Mouse (Mus musculus) midbrain, embryonic 11.5 days (tissue): Measurements from ENCODE around the gene Erich2. TPM values are rescaled to one million over a fixed set of nuclear protein-coding genes. Genes with fewer than 3 reads are reported as not detected.

Source experiments
- ATAC-seq: fragments of 200-750 bp; cut with Nextera tagmentation; 2 replicates; pipeline ENCODE4 v1.8.0; 2017; ENCODE audit warnings: moderate TSS enrichment, moderate library complexity; ENCODE audit not compliant: low FRiP score
- DNase-seq: peaks from one replicate; pipeline ENCODE4 v3.0.0; 2015; ENCODE audit warnings: low spot score; ENCODE audit errors: missing footprints
- H3K27ac ChIP-seq: fragments of 300-500 bp; sonication (generic); 2 replicates; pipeline ENCODE4 v1.5.1; 2014; ENCODE audit warnings: low read depth, low read length
- H3K27me3 ChIP-seq: fragments of 300-500 bp; sonication (generic); 2 replicates; pipeline ENCODE4 v1.6.1; 2014; ENCODE audit warnings: mild to moderate bottlenecking, low read length, moderate library complexity, mixed read lengths; ENCODE audit not compliant: control insufficient read depth, insufficient read depth
- H3K36me3 ChIP-seq: fragments of 300-500 bp; sonication (generic); 2 replicates; pipeline ENCODE4 v1.6.1; 2014; ENCODE audit warnings: mild to moderate bottlenecking, low read length, moderate library complexity, mixed read lengths; ENCODE audit not compliant: control insufficient read depth, insufficient read depth
- H3K4me1 ChIP-seq: fragments of 300-500 bp; sonication (generic); 2 replicates; pipeline ENCODE4 v1.6.1; 2014; ENCODE audit warnings: low read length; ENCODE audit not compliant: control insufficient read depth, insufficient read depth
- H3K4me2 ChIP-seq: fragments of 300-500 bp; sonication (generic); 2 replicates; pipeline ENCODE4 v1.6.1; 2014; ENCODE audit warnings: mild to moderate bottlenecking, moderate library complexity
- H3K4me3 ChIP-seq: fragments of 300-500 bp; sonication (generic); 2 replicates; pipeline ENCODE4 v1.5.1; 2014; ENCODE audit warnings: low read depth, low read length
- H3K9ac ChIP-seq: fragments of 300-500 bp; sonication (generic); 2 replicates; pipeline ENCODE4 v1.6.1; 2014; ENCODE audit warnings: low read length
- H3K9me3 ChIP-seq: fragments of 300-500 bp; sonication (generic); 2 replicates; pipeline ENCODE4 v1.6.1; 2016; ENCODE audit warnings: low read length; ENCODE audit not compliant: control insufficient read depth
- WGBS: fragments of 180-500 bp; shearing (Covaris S2); extraction: QIAGEN DNeasy Blood & Tissue Kit; methylation state at CpG from one replicate; pipeline ENCODE4 v1.1.7; 2014; 5-methylcytosine and 5-hydroxymethylcytosine counted together
- polyA plus RNA-seq: library from polyadenylated mRNA; unstranded; fragments of >200 nt; fragmentation: Nextera tagmentation; extraction: Ambion mirVana; gene quantifications from 2 replicates; pipeline ENCODE4 v1.2.1, GENCODE M21; 2014

Erich2 gene
- polyA plus RNA-seq, 1 experiment from 2014 or later = 3.0 TPM

DNA sequence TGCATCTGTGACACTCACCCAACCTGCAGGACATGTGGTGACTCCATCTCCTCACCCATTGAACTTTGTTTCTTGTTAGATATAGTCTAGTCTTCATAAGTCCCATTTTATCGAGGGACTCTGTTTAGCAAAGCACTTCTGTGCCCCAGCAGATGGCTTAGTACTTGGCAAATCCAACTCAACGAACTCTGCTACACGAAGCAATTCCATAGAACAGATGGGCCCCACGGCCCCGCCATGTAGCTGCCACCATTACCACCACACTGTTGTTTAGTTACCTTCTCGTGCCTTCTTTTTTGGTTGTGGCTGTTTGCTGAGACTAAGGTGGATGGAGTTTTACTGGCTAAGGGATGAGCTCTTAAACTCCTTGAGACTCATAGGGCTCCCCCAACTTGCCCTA lies 79.6 kb downstream of the Erich2 start:
- WGBS = 94% methylated on average over 6 of the region's 6 CpGs

More for the DNA sequence above, 79.6 kb downstream of the Erich2 start:
- Histone ChIP-seq H3K9me3 (no peaks in the 10 kb centered on the region), H3K27ac (no peak overlapping the region), H3K27me3 (no peaks in the 10 kb centered on the region), H3K4me2 (no peak overlapping the region), H3K36me3 (no peaks in the 10 kb centered on the region), H3K9ac (no peak overlapping the region), H3K4me1 (peaks cover 2% of the 10 kb centered on the region; the same call in 1 of the 2 replicates), H3K4me3 (no peak overlapping the region)
- ATAC-seq (no peak), DNase-seq (no peak)

Other genes with a start within 250 kb of the Erich2 start
- 10.2 and 12.8 TPM in 2 replicates for gene Sp5, start 33.9 kb upstream of the Erich2 start, polyA plus RNA-seq
- 12.8 and 14.5 TPM in 2 replicates for gene Gad1, start 44.3 kb downstream of the Erich2 start, polyA plus RNA-seq
- 142 and 151 TPM in 2 replicates for gene Gorasp2, start 152.8 kb downstream of the Erich2 start, polyA plus RNA-seq
- gene Gm26558, start 153.3 kb downstream of the Erich2 start, polyA plus RNA-seq = 2.7 and 4.1 TPM in 2 replicates